9 mouse cellular contexts compared by ENCODE assay signal in genomic region chr4:106102451-106102977, GRCm38 (mm10).
A peak's percentile ranks its signal among the peaks of the same experiment; 100 is the strongest.
DNase-seq lines count a peak whose midpoint lies in the region; ATAC-seq and TF ChIP-seq lines count a peak whose summit lies in the region.
"Had no signal": no experiment of that assay in that cellular context is flagged by ENCODE, and none has a peak within 500 bp of the region (broad histone marks: within the 10 kb centered on the region; RNA-seq: fewer than 3 reads in every experiment).

No protein-coding gene starts in this region.

- H3K4me3 ChIP-seq in embryonic facial prominence, embryonic 13.5 days, result no peak overlapping the region
- H3K4me3 ChIP-seq in hindbrain, postnatal 0 days (ENCODE audit: low read length), result no peak overlapping the region
- H3K4me3 ChIP-seq in midbrain, embryonic 15.5 days, result no peak overlapping the region
- H3K4me3 ChIP-seq: liver, embryonic 15.5 days had no signal

- no peak for TF ChIP-seq CTCF in hindbrain, postnatal 0 days (IDR thresholded peaks at IDR 0.05; ENCODE audit: low read depth)

- peak overlapping the region; percentile 40 for H3K4me2 ChIP-seq in embryonic facial prominence, embryonic 13.5 days
- H3K4me2 ChIP-seq in hindbrain, postnatal 0 days (ENCODE audit: low read depth, low read length), result peak overlapping the region; percentile 14; the same call in 1 of the 2 replicates
- peak overlapping the region; percentile 1; the same call in 1 of the 2 replicates for H3K4me2 ChIP-seq in midbrain, embryonic 15.5 days
- H3K4me2 ChIP-seq: liver, embryonic 15.5 days had no signal

- H3K4me1 ChIP-seq in embryonic facial prominence, embryonic 13.5 days, result peaks cover 56% of the 10 kb centered on the region
- peaks cover 26% of the 10 kb centered on the region for H3K4me1 ChIP-seq in hindbrain, postnatal 0 days (ENCODE audit: insufficient read depth, low read length)
- peaks cover 27% of the 10 kb centered on the region for H3K4me1 ChIP-seq in midbrain, embryonic 15.5 days
- H3K4me1 ChIP-seq: liver, embryonic 15.5 days had no signal

- H3K36me3 ChIP-seq in embryonic facial prominence, embryonic 13.5 days, result no peaks in the 10 kb centered on the region
- no peaks in the 10 kb centered on the region for H3K36me3 ChIP-seq in hindbrain, postnatal 0 days (ENCODE audit: insufficient read depth, low read length)
- H3K36me3 ChIP-seq in midbrain, embryonic 15.5 days (replicated peaks), result no peaks in the 10 kb centered on the region
- H3K36me3 ChIP-seq: liver, embryonic 15.5 days had no signal

- no peaks in the 10 kb centered on the region for H3K9me3 ChIP-seq in embryonic facial prominence, embryonic 13.5 days
- no peaks in the 10 kb centered on the region for H3K9me3 ChIP-seq in hindbrain, postnatal 0 days (ENCODE audit: low read length)
- no peaks in the 10 kb centered on the region for H3K9me3 ChIP-seq in midbrain, embryonic 15.5 days
- H3K9me3 ChIP-seq: liver, embryonic 15.5 days had no signal

- peak; percentile 48; the same call in 1 of the 2 replicates for ATAC-seq in embryonic facial prominence, embryonic 13.5 days (ENCODE audit: insufficient number of reproducible peaks, insufficient read depth, low FRiP score, low TSS enrichment, low read depth)
- peak; percentile 76 for ATAC-seq in hindbrain, postnatal 0 days
- ATAC-seq in midbrain, embryonic 15.5 days (replicated peaks), result peak; percentile 77

- H3K9ac ChIP-seq in embryonic facial prominence, embryonic 13.5 days, result no peak overlapping the region
- H3K9ac ChIP-seq in hindbrain, postnatal 0 days (replicated peaks; ENCODE audit: low read length), result no peak overlapping the region
- no peak overlapping the region for H3K9ac ChIP-seq in midbrain, embryonic 15.5 days
- H3K9ac ChIP-seq: liver, embryonic 15.5 days had no signal

- peak; percentile 67 for DNase-seq in embryo, embryonic 10 days (ENCODE audit: low spot score)
- DNase-seq in hindbrain, postnatal 0 days (ENCODE audit: low spot score), result peak; percentile 68
- DNase-seq in adipocyte (ENCODE audit: low spot score), result no peak
- DNase-seq in T-cell, adult 2 months (ENCODE audit: low spot score), result no peak
- DNase-seq in cerebellum, postnatal 25 days, result no peak
- DNase-seq: gastrocnemius, postnatal 10 days had no signal

- WGBS in embryonic facial prominence, embryonic 13.5 days, result 23% methylated on average over 7 of the region's 7 CpGs
- WGBS in hindbrain, postnatal 0 days, result 6% methylated on average over 7 of the region's 7 CpGs
- WGBS in midbrain, embryonic 15.5 days, result 10% methylated on average over 7 of the region's 7 CpGs

- peak overlapping the region; percentile 83 for H3K27ac ChIP-seq in embryonic facial prominence, embryonic 13.5 days
- peak overlapping the region; percentile 15; the same call in 1 of the 2 replicates for H3K27ac ChIP-seq in hindbrain, postnatal 0 days
- peak overlapping the region; percentile 55; the same call in 1 of the 2 replicates for H3K27ac ChIP-seq in midbrain, embryonic 15.5 days
- H3K27ac ChIP-seq: liver, embryonic 15.5 days had no signal

- no peaks in the 10 kb centered on the region for H3K27me3 ChIP-seq in embryonic facial prominence, embryonic 13.5 days
- H3K27me3 ChIP-seq in hindbrain, postnatal 0 days (ENCODE audit: insufficient read depth, low read length), result no peaks in the 10 kb centered on the region
- H3K27me3 ChIP-seq in midbrain, embryonic 15.5 days (replicated peaks), result no peaks in the 10 kb centered on the region
- H3K27me3 ChIP-seq: liver, embryonic 15.5 days had no signal

Comparison
In these comparisons a context has a peak if more than half of its experiments do, and no peak if none do; other contexts are left out.
1. DNase-seq: peak in embryo, embryonic 10 days (single experiment) and hindbrain, postnatal 0 days (single experiment); none in adipocyte (single experiment), T-cell, adult 2 months (single experiment) and cerebellum, postnatal 25 days (0 of 2).
2. H3K27ac ChIP-seq: peak in every context shown above with its lines; median percentile 83 in embryonic facial prominence, embryonic 13.5 days; 55 in midbrain, embryonic 15.5 days; 15 in hindbrain, postnatal 0 days.
3. Peak in every context shown above with its lines, with median percentiles within 50 percentile points of each other: ATAC-seq and H3K4me2 ChIP-seq.